Mouse (Mus musculus) limb, embryonic 11.5 days (tissue): ENCODE measurements around the gene Supt6. TPM values are rescaled to one million over a fixed set of nuclear protein-coding genes. Genes with fewer than 3 reads are reported as not detected.

ENCODE experiments used
- ATAC-seq: fragments of 200-750 bp; cut with Nextera tagmentation; 2 replicates; pipeline ENCODE4 v1.8.0; 2017; ENCODE audit warnings: low read depth; ENCODE audit not compliant: insufficient number of reproducible peaks, low FRiP score, low TSS enrichment
- DNase-seq: peaks from one replicate; pipeline ENCODE4 v3.0.0-alpha.2; 2015; ENCODE audit warnings: low spot score
- H3K27ac ChIP-seq: fragments of 300-500 bp; sonication (generic); replicated peaks from 2 replicates; pipeline ENCODE4 v1.5.1; 2014; ENCODE audit warnings: low read depth, mild to moderate bottlenecking, low read length
- H3K27me3 ChIP-seq: fragments of 300-500 bp; sonication (generic); 2 replicates; pipeline ENCODE4 v1.6.1; 2014; ENCODE audit warnings: mild to moderate bottlenecking, low read length, mixed read lengths; ENCODE audit not compliant: control insufficient read depth, insufficient read depth
- H3K36me3 ChIP-seq: fragments of 300-500 bp; sonication (generic); 2 replicates; pipeline ENCODE4 v1.6.1; 2014; ENCODE audit warnings: mild to moderate bottlenecking, low read length, moderate library complexity, mixed read lengths; ENCODE audit not compliant: control insufficient read depth, insufficient read depth
- H3K4me1 ChIP-seq: fragments of 300-500 bp; sonication (generic); 2 replicates; pipeline ENCODE4 v1.6.1; 2014; ENCODE audit warnings: low read length, mixed read lengths; ENCODE audit not compliant: control insufficient read depth, insufficient read depth
- H3K4me2 ChIP-seq: fragments of 300-500 bp; sonication (generic); 2 replicates; pipeline ENCODE4 v1.6.1; 2014; ENCODE audit warnings: low read depth, mild to moderate bottlenecking, moderate library complexity; ENCODE audit not compliant: severe bottlenecking
- H3K4me3 ChIP-seq: fragments of 300-500 bp; sonication (generic); 2 replicates; pipeline ENCODE4 v1.5.1; 2014; ENCODE audit warnings: low read depth, low read length
- H3K9ac ChIP-seq: fragments of 300-500 bp; sonication (generic); 2 replicates; pipeline ENCODE4 v1.6.1; 2014; ENCODE audit warnings: mild to moderate bottlenecking, low read length
- H3K9me3 ChIP-seq: fragments of 300-500 bp; sonication (generic); 2 replicates; pipeline ENCODE4 v1.6.1; 2016; ENCODE audit warnings: low read length; ENCODE audit not compliant: control insufficient read depth
- WGBS: fragments of 180-500 bp; shearing (Covaris S2); extraction: QIAGEN DNeasy Blood & Tissue Kit; methylation state at CpG from one replicate; pipeline ENCODE4 v1.1.7; 2014; 5-methylcytosine and 5-hydroxymethylcytosine counted together
- polyA plus RNA-seq: library from polyadenylated mRNA; unstranded; fragments of >200 nt; fragmentation: Nextera tagmentation; extraction: Ambion mirVana; gene quantifications from 2 replicates; pipeline ENCODE4 v1.2.1, GENCODE M21; 2014

Supt6 gene
- polyA plus RNA-seq, 1 experiment from 2014 or later: 30.8 TPM

GRCm38 (mm10) chr11:78182450-78182849 is 63.3 kb downstream of the Supt6 start:
- WGBS: 8% methylated on average over 7 of the region's 7 CpGs
- no peak for ATAC-seq
- peak overlapping the region; percentile 72 for H3K4me2 ChIP-seq
- no peaks in the 10 kb centered on the region for H3K9me3 ChIP-seq
- peak overlapping the region; percentile 77 for H3K4me3 ChIP-seq
- peaks cover 24% of the 10 kb centered on the region for H3K4me1 ChIP-seq
- peak overlapping the region; percentile 92 for H3K9ac ChIP-seq
- no peak for DNase-seq
- peaks cover 9% of the 10 kb centered on the region for H3K36me3 ChIP-seq
- no peaks in the 10 kb centered on the region for H3K27me3 ChIP-seq
- no peak overlapping the region; the same call in 1 of the 2 replicates for H3K27ac ChIP-seq

GRCm38 (mm10) chr11:78181830-78182357 is 63.9 kb downstream of the Supt6 start:
- H3K4me3 ChIP-seq: peak overlapping the region; percentile 77
- H3K9me3 ChIP-seq: no peaks in the 10 kb centered on the region
- no peak for DNase-seq
- H3K9ac ChIP-seq: peak overlapping the region; percentile 92; the same call in 1 of the 2 replicates
- H3K27ac ChIP-seq: no peak overlapping the region
- 48% methylated on average over 2 of the region's 2 CpGs for WGBS
- H3K27me3 ChIP-seq: no peaks in the 10 kb centered on the region
- H3K4me2 ChIP-seq: peak overlapping the region; percentile 72
- peaks cover 9% of the 10 kb centered on the region for H3K36me3 ChIP-seq
- H3K4me1 ChIP-seq: peaks cover 28% of the 10 kb centered on the region
- no peak for ATAC-seq

- no peak overlapping the region for H3K9ac ChIP-seq
- WGBS: 82% methylated on average over 6 of the region's 6 CpGs
- H3K36me3 ChIP-seq: peaks cover 9% of the 10 kb centered on the region
- H3K4me3 ChIP-seq: no peak overlapping the region
- no peak overlapping the region for H3K27ac ChIP-seq
- H3K4me2 ChIP-seq: no peak overlapping the region
- no peaks in the 10 kb centered on the region for H3K9me3 ChIP-seq
- DNase-seq (no peak), ATAC-seq (no peak)
- no peaks in the 10 kb centered on the region for H3K27me3 ChIP-seq
- peaks cover 30% of the 10 kb centered on the region for H3K4me1 ChIP-seq
Observed at GRCm38 (mm10) chr11:78180081-78180761, 65.6 kb downstream of the Supt6 start.

- Histone ChIP-seq H3K9ac (peak overlapping the region; percentile 76), H3K27ac (no peak overlapping the region), H3K36me3 (peaks cover 9% of the 10 kb centered on the region), H3K4me2 (peak overlapping the region; percentile 97), H3K4me1 (peaks cover 30% of the 10 kb centered on the region), H3K27me3 (no peaks in the 10 kb centered on the region), H3K4me3 (peak overlapping the region; percentile 59), H3K9me3 (no peaks in the 10 kb centered on the region)
- ATAC-seq: no peak
- no peak for DNase-seq
- 31% methylated on average over 8 of the region's 8 CpGs for WGBS
Observed at GRCm38 (mm10) chr11:78179438-78179999, 66.3 kb downstream of the Supt6 start.

- Histone ChIP-seq H3K4me1 (peaks cover 30% of the 10 kb centered on the region), H3K36me3 (peaks cover 9% of the 10 kb centered on the region), H3K4me2 (peak overlapping the region; percentile 97), H3K9me3 (no peaks in the 10 kb centered on the region), H3K4me3 (peak overlapping the region; percentile 59), H3K27ac (peak overlapping the region; percentile 95), H3K9ac (peak overlapping the region; percentile 76), H3K27me3 (no peaks in the 10 kb centered on the region)
- DNase-seq: peak; percentile 72
- under 1% methylated on average over 29 of the region's 29 CpGs for WGBS
- ATAC-seq: peak; percentile 28
Observed at GRCm38 (mm10) chr11:78178859-78179437, 66.8 kb downstream of the Supt6 start.

- Histone ChIP-seq H3K4me2 (peak overlapping the region; percentile 97), H3K4me1 (peaks cover 30% of the 10 kb centered on the region), H3K27ac (peak overlapping the region; percentile 95), H3K36me3 (peaks cover 9% of the 10 kb centered on the region), H3K4me3 (peak overlapping the region; percentile 59), H3K27me3 (no peaks in the 10 kb centered on the region), H3K9ac (peak overlapping the region; percentile 76), H3K9me3 (no peaks in the 10 kb centered on the region)
- ATAC-seq (peak; percentile 69), DNase-seq (peak; percentile 99)
- under 1% methylated on average over 74 of the region's 84 CpGs for WGBS
Observed at GRCm38 (mm10) chr11:78177903-78178858, 67.6 kb downstream of the Supt6 start.

GRCm38 (mm10) chr11:78177437-78177836 is 68.3 kb downstream of the Supt6 start:
- Histone ChIP-seq H3K27ac (peak overlapping the region; percentile 95), H3K4me1 (peaks cover 28% of the 10 kb centered on the region), H3K9me3 (no peaks in the 10 kb centered on the region), H3K9ac (peak overlapping the region; percentile 76), H3K4me2 (peak overlapping the region; percentile 97), H3K4me3 (peak overlapping the region; percentile 59), H3K27me3 (no peaks in the 10 kb centered on the region), H3K36me3 (peaks cover 9% of the 10 kb centered on the region)
- DNase-seq (no peak), ATAC-seq (no peak)
- WGBS: under 1% methylated on average over 10 of the region's 10 CpGs
